Mouse (Mus musculus) heart, embryonic 14.5 days (tissue): ENCODE measurements around the gene Naa35. TPM values are rescaled to one million over a fixed set of nuclear protein-coding genes. Genes with fewer than 3 reads are reported as not detected.

ENCODE experiments used
- ATAC-seq: fragments of 200-750 bp; cut with Nextera tagmentation; 2 replicates; pipeline ENCODE4 v1.8.0; 2017; ENCODE audit warnings: low read depth, moderate TSS enrichment; ENCODE audit not compliant: insufficient number of reproducible peaks, insufficient read depth, low FRiP score
- H3K27ac ChIP-seq, 2 experiments: fragments of 200-500 bp in 1 of 2; fragments of 300-500 bp in 1 of 2; sonication (generic) in 1 of 2; replicated peaks in 1 of 2; 2 replicates each; pipeline ENCODE4 v1.5.1; 2012 to 2014; ENCODE audit warnings: low read depth in 2 of 2, low read length in 2 of 2, control low read depth in 1 of 2, mild to moderate bottlenecking in 1 of 2, mixed read lengths in 1 of 2; ENCODE audit not compliant: control insufficient read depth in 1 of 2, insufficient read depth in 1 of 2
- H3K27me3 ChIP-seq: fragments of 300-500 bp; sonication (generic); 2 replicates; pipeline ENCODE4 v1.6.1; 2014; ENCODE audit warnings: mild to moderate bottlenecking, low read length, control low read depth; ENCODE audit not compliant: control insufficient read depth, insufficient read depth
- H3K36me3 ChIP-seq: fragments of 300-500 bp; sonication (generic); 2 replicates; pipeline ENCODE4 v1.6.1; 2014; ENCODE audit warnings: mild to moderate bottlenecking, control low read depth, low read length, mixed read lengths; ENCODE audit not compliant: control insufficient read depth, insufficient read depth
- H3K4me1 ChIP-seq, 2 experiments: fragments of 200-500 bp in 1 of 2; fragments of 300-500 bp in 1 of 2; sonication (generic) in 1 of 2; 2 replicates each; pipeline ENCODE4 v1.6.1; 2012 to 2014; ENCODE audit warnings: low read length in 2 of 2, control low read depth in 1 of 2, mixed read lengths in 1 of 2; ENCODE audit not compliant: control insufficient read depth in 2 of 2, insufficient read depth in 2 of 2
- H3K4me2 ChIP-seq: fragments of 300-500 bp; sonication (generic); 2 replicates; pipeline ENCODE4 v1.6.1; 2014; ENCODE audit warnings: mild to moderate bottlenecking, low read length
- H3K4me3 ChIP-seq, 2 experiments: fragments of 200-500 bp in 1 of 2; fragments of 300-500 bp in 1 of 2; sonication (generic) in 1 of 2; 2 replicates each; pipeline ENCODE4 v1.5.1; 2012 to 2014; ENCODE audit warnings: low read length in 2 of 2, mild to moderate bottlenecking in 2 of 2, control low read depth in 1 of 2, low read depth in 1 of 2, moderate library complexity in 1 of 2; ENCODE audit not compliant: control insufficient read depth in 1 of 2, insufficient read depth in 1 of 2
- H3K9ac ChIP-seq: fragments of 300-500 bp; sonication (generic); 2 replicates; pipeline ENCODE4 v1.6.1; 2014; ENCODE audit warnings: mild to moderate bottlenecking, low read length
- H3K9me3 ChIP-seq: fragments of 300-500 bp; sonication (generic); 2 replicates; pipeline ENCODE4 v1.6.1; 2016; ENCODE audit warnings: low read length, control low read depth; ENCODE audit not compliant: control insufficient read depth
- WGBS: fragments of 180-500 bp; shearing (Covaris S2); extraction: QIAGEN DNeasy Blood & Tissue Kit; methylation state at CpG from one replicate; pipeline ENCODE4 v1.1.7; 2014; 5-methylcytosine and 5-hydroxymethylcytosine counted together
- polyA plus RNA-seq: library from polyadenylated mRNA; unstranded; fragments of >200 nt; fragmentation: Nextera tagmentation; extraction: Ambion mirVana; gene quantifications from 2 replicates; pipeline ENCODE4 v1.2.1, GENCODE M21; 2014

Gene Naa35
- polyA plus RNA-seq, 1 experiment from 2014 or later: 70.3 TPM

DNA sequence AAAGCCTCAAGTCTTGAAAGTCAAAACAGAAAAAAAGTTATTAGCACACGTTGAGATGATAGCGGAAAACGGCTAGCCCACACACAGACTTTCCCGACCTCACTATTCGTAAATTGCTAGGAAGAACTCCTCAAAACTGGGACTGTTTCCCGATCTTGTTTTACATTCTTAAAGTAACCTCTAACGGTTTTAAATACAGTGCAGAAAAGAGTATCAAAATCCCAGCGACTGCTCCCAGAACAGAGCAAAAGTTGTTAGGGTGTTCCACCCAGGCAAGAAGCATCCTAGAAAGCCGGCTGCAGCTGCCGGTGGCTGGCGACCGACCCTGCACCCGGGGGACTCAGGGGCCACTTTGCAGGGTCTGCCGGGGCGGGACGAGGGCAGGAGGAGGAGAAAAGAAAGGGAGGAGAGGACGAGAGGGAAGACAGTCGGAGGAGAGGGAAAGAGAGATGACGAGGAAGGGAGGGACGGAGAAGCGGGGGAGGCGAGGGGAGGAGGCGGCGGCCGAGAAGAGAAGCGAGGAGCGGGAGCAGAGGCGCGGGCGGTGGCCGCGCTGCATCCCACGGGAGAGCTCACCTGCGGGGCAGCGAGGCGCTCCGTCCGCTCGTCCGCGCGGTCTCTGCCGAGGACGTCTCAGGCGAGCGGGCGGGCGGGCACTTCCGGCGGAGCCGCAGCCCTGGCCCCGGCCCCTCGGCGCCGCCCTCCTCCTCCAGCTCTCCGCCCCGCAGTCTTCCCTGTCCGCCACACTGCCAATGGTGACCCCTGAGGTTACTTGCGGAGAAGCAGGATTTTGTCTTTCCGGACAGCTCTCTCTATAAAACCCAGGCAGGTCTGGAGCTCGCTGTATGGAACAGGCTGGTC lies 90.3 kb downstream of the Naa35 start, which contains the start of gene Golm1:
TSS of gene Golm1 (minus strand) at position 661 of the 861 bp plus-strand sequence.
- peak; percentile 74 for ATAC-seq
- under 1% methylated on average over 40 of the region's 61 CpGs for WGBS
- H3K27ac ChIP-seq: peak within 1 kb of the TSS; percentile 18 to 53; a peak in 2 of 4 replicates

DNA sequence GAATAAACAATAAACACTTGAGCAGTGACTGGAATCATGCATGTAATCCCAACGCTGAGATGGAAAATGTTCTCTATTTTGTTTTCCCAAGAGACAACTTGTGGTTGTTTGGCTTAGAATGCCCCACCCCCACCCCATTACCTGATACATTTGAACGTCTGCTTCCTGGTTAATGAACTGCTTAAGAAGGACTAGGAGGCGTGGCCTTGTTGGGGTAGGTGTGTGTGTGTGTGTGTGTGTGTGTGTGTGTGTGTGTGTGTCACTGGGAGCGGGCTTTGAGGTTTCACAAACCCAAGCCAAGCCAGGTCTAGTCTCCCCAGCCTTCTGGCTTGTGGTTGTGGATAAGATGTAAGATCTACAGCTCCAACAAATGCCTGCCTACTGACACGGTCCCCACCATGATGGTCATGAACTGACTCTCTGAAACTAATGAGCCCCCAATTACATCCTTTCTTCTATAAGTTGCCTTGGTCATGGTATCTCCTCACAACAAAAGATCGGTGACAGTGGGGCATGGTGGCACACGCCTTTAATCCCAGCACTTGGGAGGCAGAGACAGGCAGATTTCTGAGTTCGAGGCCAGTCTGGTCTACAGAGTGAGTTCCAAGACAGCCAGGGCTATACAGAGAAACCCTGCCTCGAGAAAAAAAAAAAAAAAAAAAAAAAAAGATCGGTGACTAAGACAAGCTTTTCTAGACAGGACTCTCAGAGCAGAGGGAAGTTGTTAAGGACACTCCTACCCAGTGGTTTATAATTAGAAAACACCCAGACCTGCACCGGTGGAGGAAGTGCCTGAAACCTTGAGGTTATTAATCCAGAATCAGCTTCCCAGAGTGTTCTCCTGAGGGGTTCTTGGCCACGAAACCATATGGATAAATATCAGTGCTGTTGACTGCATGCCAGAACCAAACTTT lies 91.5 kb downstream of the Naa35 start:
- no peaks in the 10 kb centered on the region for H3K27me3 ChIP-seq
- no peaks in the 10 kb centered on the region for H3K36me3 ChIP-seq
- ATAC-seq: 0 out of 2 replicates have a peak, but pooled peaks have one; percentile 22
- no peak overlapping the region for H3K9ac ChIP-seq
- no peak overlapping the region for H3K27ac ChIP-seq
- no peak overlapping the region for H3K4me2 ChIP-seq
- H3K9me3 ChIP-seq: no peaks in the 10 kb centered on the region
- H3K4me3 ChIP-seq: no peak overlapping the region
- WGBS: 78% methylated on average over 12 of the region's 12 CpGs
- peaks cover 2 to 7% of the 10 kb centered on the region in 2 experiments; a peak in 2 of 4 replicates for H3K4me1 ChIP-seq

More for the DNA sequence above, 90.3 kb downstream of the Naa35 start, which contains the start of gene Golm1:
- Histone ChIP-seq H3K4me1 (peaks cover 2 to 7% of the 10 kb centered on the region in 2 experiments; a peak in 2 of 4 replicates), H3K4me2 (peak within 1 kb of the TSS; percentile 86), H3K4me3 (peak within 1 kb of the TSS; percentile 54 to 72), H3K36me3 (no peaks in the 10 kb centered on the region), H3K9me3 (no peaks in the 10 kb centered on the region), H3K27me3 (no peaks in the 10 kb centered on the region), H3K9ac (peak within 1 kb of the TSS; percentile 81)

GRCm38 (mm10) chr13:59679306-59679705 lies 94.2 kb downstream of the Naa35 start:
- Histone ChIP-seq H3K27me3 (no peaks in the 10 kb centered on the region), H3K4me1 (peaks cover 4 to 9% of the 10 kb centered on the region in 2 experiments; a peak in 2 of 4 replicates), H3K27ac (no peak overlapping the region), H3K4me3 (no peak overlapping the region), H3K9me3 (no peaks in the 10 kb centered on the region), H3K36me3 (no peaks in the 10 kb centered on the region), H3K9ac (no peak overlapping the region), H3K4me2 (no peak overlapping the region)
- 43% methylated on average over 4 of the region's 4 CpGs for WGBS
- ATAC-seq: no peak

GRCm38 (mm10) chr13:59679908-59680307 lies 94.8 kb downstream of the Naa35 start:
- no peak overlapping the region for H3K4me2 ChIP-seq
- H3K36me3 ChIP-seq: no peaks in the 10 kb centered on the region
- no peak overlapping the region for H3K9ac ChIP-seq
- H3K4me1 ChIP-seq: peaks cover 4% of the 10 kb centered on the region in 2 experiments; a peak in 1 of 4 replicates
- no peaks in the 10 kb centered on the region for H3K9me3 ChIP-seq
- no peak for ATAC-seq
- H3K27me3 ChIP-seq: no peaks in the 10 kb centered on the region
- 54% methylated on average over 4 of the region's 4 CpGs for WGBS
- no peak overlapping the region for H3K4me3 ChIP-seq
- H3K27ac ChIP-seq: no peak overlapping the region

GRCm38 (mm10) chr13:59682629-59683028 lies 97.6 kb downstream of the Naa35 start:
- no peak overlapping the region for H3K4me2 ChIP-seq
- no peak overlapping the region for H3K9ac ChIP-seq
- no peak for ATAC-seq
- H3K4me3 ChIP-seq: no peak overlapping the region
- WGBS: 13% methylated on average over 7 of the region's 7 CpGs
- no peaks in the 10 kb centered on the region for H3K9me3 ChIP-seq
- H3K27ac ChIP-seq: no peak overlapping the region
- no peaks in the 10 kb centered on the region for H3K36me3 ChIP-seq
- H3K4me1 ChIP-seq: peaks cover 4% of the 10 kb centered on the region in 2 experiments; a peak in 1 of 4 replicates
- H3K27me3 ChIP-seq: no peaks in the 10 kb centered on the region

DNA sequence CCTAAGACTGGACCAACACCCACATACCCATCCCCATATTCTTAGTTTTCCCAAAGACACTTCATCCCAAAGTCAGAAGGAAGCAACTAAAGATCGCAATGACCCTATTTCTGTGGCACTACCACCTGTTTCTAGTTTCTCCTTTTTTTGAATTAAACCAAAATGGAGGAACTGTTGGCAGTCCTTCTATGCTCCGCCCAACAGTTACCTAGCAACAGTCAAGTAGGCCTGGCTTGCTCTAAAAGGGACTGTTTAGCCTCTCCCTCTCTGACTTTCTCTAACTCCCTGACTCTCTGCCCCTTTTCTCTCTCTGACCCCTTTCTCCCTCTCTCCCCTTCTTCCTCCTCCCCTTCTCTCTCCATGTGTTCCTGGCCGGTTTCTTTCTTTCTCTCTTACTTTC lies 100.2 kb downstream of the Naa35 start:
- 82% methylated on average over 3 of the region's 3 CpGs for WGBS
- no peak overlapping the region for H3K4me3 ChIP-seq
- H3K9ac ChIP-seq: no peak overlapping the region
- no peak overlapping the region for H3K4me2 ChIP-seq
- ATAC-seq: no peak
- no peak overlapping the region for H3K27ac ChIP-seq
- H3K9me3 ChIP-seq: no peaks in the 10 kb centered on the region
- peaks cover 6 to 19% of the 10 kb centered on the region in 2 experiments; a peak in 3 of 4 replicates for H3K4me1 ChIP-seq
- H3K27me3 ChIP-seq: no peaks in the 10 kb centered on the region
- H3K36me3 ChIP-seq: no peaks in the 10 kb centered on the region
